Mouse (Mus musculus): Measurements from ENCODE around the gene Stx18. TPM values are rescaled to one million over a fixed set of nuclear protein-coding genes. Genes with fewer than 3 reads are reported as not detected.

The Stx18 gene
- total RNA-seq, 2 experiments from 2014 or later: 46.0 to 48.2 TPM

Other genes starting within 250 kb of the Stx18 start
- 1 to 10 TPM; 1.9 to 2.5 TPM for gene Msx1, start 214.2 kb upstream of the Stx18 start, total RNA-seq (2021)
- gene Nsg1, start 121.2 kb downstream of the Stx18 start, total RNA-seq (2021): 10 to 100 TPM; 65.8 to 83.3 TPM
- gene Zbtb49, start 181.7 kb downstream of the Stx18 start, total RNA-seq (2021): 10 to 100 TPM in 1 of 2 experiments, 1 to 10 TPM in 1; 7.0 to 12.4 TPM
- gene Lyar, start 181.7 kb downstream of the Stx18 start, total RNA-seq (2021): 10 to 100 TPM; 17.4 to 23.5 TPM
- 10 to 100 TPM; 39.0 to 41.6 TPM for gene Tmem128, start 221.4 kb downstream of the Stx18 start, total RNA-seq (2021)
- gene Otop1, start 237.2 kb downstream of the Stx18 start, total RNA-seq (2021): 10 to 100 TPM; 48.5 to 58.9 TPM

All from adrenal gland, postnatal 10 days (tissue).